Mouse (Mus musculus) megakaryocyte, embryonic 14.5 days (primary cell): Measurements from ENCODE around the gene C2.
"Not testable (repeated sequence)": the region's sequence is repeated elsewhere in the genome, so short reads cannot be mapped to it uniquely, and the experiment has no call there.

ENCODE experiments used
- FLI1 ChIP-seq: IDR thresholded peaks from 2 replicates; pipeline ENCODE4 v1.6.1; 2012; ENCODE audit warnings: low read length, inconsistent platforms, mixed read lengths
- GATA1 ChIP-seq: IDR thresholded peaks from 3 replicates; pipeline ENCODE4 v1.6.1; 2012; ENCODE audit warnings: mixed read lengths, low read length, inconsistent platforms, borderline replicate concordance

DNA sequence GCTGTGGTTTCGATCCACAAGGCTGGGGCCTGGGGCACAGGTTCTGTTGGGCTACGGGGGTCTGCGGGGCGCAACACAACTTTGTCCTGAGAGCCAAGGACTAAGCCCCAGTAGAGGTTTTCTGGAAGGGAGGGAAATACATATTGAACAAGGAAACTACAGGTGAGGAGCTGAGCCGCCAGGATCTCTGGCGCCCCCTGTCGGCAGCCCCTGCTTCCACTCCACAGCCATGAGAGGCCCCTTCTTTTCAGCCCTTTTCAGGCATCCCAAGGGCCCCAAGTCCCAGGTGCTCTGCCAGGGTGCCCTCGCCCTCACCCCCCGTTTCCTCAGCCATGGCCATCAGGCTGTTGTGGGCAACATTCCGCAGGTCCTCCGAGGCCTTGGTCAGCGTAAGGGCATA, 84.3 kb downstream of the C2 start:
- not testable (repeated sequence) for TF ChIP-seq GATA1, FLI1
